Mouse (Mus musculus): ENCODE data around the gene Ahcyl2.

DNA sequence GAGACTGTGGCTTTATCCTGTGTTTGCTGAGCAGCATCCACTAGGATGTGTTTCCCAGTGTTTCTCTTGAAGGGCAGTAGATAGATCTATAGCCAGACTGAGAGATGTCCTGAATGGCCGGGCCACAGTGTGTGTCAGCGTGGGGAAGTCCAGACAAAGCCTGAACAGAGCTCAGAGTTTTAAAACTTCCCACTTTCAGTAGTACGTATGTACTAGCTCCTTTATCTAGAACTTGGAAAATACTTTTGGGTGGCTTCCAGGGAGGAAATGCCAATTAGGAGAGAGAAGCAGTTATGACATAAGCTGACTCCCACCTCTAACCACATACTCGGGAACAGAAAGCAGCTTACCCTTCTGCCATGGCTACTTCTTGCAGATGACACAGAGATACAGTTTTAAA is 172.6 kb downstream of the Ahcyl2 start:
- TF ChIP-seq CTCF (conservative IDR thresholded peaks at IDR 0.05 in 1 of 2, IDR thresholded peaks at IDR 0.05 in 1 of 2; ENCODE audit: low read depth in 2 of 2, low read length in 2 of 2), result no peak
- no peak for TF ChIP-seq EP300 (IDR thresholded peaks at IDR 0.05; ENCODE audit: low read length)
- no peak for TF ChIP-seq POLR2A (IDR thresholded peaks at IDR 0.05; ENCODE audit: low read depth, low read length)
- no peak for TF ChIP-seq RCOR1 (conservative IDR thresholded peaks at IDR 0.05; ENCODE audit: low read depth, low read length)
- no peak for TF ChIP-seq MAX (IDR thresholded peaks at IDR 0.05; ENCODE audit: low read length)
- no peak for TF ChIP-seq ZNF384 (IDR thresholded peaks at IDR 0.05; ENCODE audit: low read depth, low read length)
- no peak for TF ChIP-seq JUND (conservative IDR thresholded peaks at IDR 0.05; ENCODE audit: low read depth, low read length)
- TF ChIP-seq KAT2A (IDR thresholded peaks at IDR 0.05; ENCODE audit: insufficient replicate concordance, low read length), result no peak
- no peak for TF ChIP-seq MXI1 (IDR thresholded peaks at IDR 0.05; ENCODE audit: low read depth, low read length)
- TF ChIP-seq ZKSCAN1 (IDR thresholded peaks at IDR 0.05; ENCODE audit: borderline replicate concordance, low read depth, low read length), result no peak
- TF ChIP-seq CHD1 (IDR thresholded peaks at IDR 0.05; ENCODE audit: low read depth, low read length), result no peak
- TF ChIP-seq RAD21 (IDR thresholded peaks at IDR 0.05; ENCODE audit: low read depth, low read length), result no peak
- TF ChIP-seq TBP (conservative IDR thresholded peaks at IDR 0.05; ENCODE audit: low read depth, low read length), result no peak
- no peak for TF ChIP-seq E2F4 (IDR thresholded peaks at IDR 0.05; ENCODE audit: insufficient replicate concordance, low read depth, low read length)

Measured in CH12.LX (cell line).